Mouse (Mus musculus): ENCODE results near the gene Olfr1387. TPM values are rescaled to one million over a fixed set of nuclear protein-coding genes. Genes with fewer than 3 reads are reported as not detected.
"Not testable (repeated sequence)": the region's sequence is repeated elsewhere in the genome, so short reads cannot be mapped to it uniquely, and the experiment has no call there.

Gene Olfr1387
- not detected in 3 replicates for total RNA-seq (2017)

DNA sequence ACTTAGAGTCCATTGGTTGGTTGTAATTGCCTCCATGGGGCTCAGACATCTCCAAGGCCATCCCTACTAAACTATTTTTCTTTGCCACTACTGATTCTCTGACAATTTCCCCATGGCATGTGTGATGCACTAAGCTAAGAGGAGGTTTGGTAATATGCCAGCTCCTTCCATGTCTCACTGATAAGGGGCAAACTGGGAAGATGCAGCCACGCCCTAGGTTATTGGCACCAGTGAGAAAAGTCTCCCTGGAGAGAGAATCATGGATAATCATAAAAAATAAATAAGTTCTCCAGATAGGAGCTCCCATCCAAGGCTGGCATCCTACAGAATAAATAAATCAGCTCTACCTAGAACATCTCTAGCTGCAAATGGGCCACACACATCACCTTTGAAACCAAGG is at the start of gene Olfr1387:
Gene Olfr1387 (plus strand): TSS at position 301 of the 400 bp plus-strand sequence.
- no peak for ATAC-seq (replicated peaks; ENCODE audit: insufficient number of reproducible peaks, low FRiP score, low TSS enrichment, poor library complexity, severe bottlenecking)

DNA sequence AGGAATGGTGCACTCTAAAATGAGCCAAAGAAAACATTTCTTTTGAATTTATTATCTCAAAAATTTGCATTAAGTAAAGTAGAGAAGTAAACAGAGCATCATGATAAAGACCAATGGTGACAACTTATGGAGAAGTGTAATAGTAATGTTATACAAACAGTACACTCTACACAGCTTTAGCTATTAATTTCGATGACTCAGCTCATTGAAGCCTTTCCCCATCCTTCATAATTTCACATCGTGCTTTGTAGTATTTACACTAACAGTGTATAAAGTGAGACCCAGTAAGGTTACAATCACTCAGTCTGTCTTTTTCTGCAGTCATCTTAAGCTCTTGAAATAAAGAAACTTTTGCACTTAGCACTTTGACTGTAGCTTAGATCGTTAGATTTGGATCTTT is 48.4 kb upstream of the Olfr1387 start:
- ATAC-seq (replicated peaks; ENCODE audit: insufficient number of reproducible peaks, low FRiP score, low TSS enrichment, poor library complexity, severe bottlenecking), result no peak

DNA sequence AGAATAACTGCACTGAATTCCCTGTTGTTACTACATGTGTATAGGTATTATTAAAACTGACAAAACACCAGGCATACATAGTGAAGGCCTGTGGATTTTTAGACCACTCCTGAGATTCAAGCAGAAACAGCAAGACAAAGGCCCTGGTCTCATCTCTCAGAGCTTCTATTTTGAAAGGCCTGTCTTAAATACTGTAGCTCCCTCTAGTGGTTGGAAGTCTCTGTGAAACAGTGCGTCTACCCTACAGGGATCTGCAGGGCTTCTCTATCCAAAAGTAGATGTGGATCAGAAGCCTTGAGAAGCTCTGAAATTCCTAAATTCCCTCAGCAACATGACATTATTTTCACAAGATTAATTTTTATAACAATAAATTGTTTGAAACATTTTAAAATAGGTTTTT is 44.6 kb upstream of the Olfr1387 start:
- no peak for ATAC-seq (replicated peaks; ENCODE audit: insufficient number of reproducible peaks, low FRiP score, low TSS enrichment, poor library complexity, severe bottlenecking)

DNA sequence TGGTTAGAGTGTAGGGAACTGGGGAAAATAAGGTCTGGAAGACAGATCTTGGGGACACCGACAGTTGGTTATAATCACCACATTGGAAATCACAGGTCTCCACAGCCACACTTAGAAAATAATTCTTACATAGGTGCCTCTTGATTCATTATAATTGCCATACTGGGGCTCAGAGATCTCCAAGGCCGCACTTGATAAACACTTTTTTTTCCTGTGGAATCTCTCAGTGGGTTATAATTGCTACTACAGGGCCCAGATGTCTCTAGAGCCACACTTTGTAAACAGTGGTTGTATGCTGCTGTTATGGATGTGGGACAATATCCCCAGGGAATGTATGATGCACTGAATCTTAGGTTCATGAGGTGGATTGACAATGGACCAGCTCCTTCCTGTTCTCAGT is 32.4 kb upstream of the Olfr1387 start, which contains the start of gene Olfr1389:
Gene Olfr1389 (plus strand): TSS at position 301 of the 400 bp plus-strand sequence.
- no peak for ATAC-seq (replicated peaks; ENCODE audit: insufficient number of reproducible peaks, low FRiP score, low TSS enrichment, poor library complexity, severe bottlenecking)

DNA sequence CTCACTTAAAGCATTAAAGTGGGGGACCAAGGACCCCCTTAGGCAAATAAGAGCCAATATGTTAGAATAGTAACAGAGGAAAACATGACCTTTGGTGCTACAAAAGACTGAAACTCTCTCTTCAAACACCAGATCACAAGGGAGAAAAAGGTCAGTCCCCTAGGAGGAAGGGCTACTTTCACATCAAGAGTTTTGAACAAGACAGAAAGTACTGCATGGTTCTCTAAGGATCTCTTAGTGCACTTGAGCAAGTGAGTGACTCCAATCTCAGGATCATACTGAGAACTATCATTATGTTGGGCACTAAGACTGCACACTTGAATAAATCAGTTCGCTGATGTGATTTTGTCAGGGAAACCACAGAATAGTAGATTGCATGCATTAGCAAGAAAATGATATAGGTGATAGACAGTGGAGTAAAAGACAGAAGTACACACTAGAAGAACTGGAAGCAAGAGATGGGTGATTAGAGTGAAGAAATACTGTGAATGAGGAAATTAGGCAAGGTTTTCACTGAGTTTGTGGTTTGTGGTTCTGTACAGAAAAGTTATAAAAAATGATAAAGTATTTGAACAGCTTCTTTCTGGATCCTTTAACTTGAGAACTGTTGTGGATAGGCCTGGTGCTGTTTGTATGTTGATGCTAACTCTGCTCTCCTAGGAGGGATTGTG is 29.8 kb upstream of the Olfr1387 start:
- ATAC-seq (replicated peaks; ENCODE audit: insufficient number of reproducible peaks, low FRiP score, low TSS enrichment, poor library complexity, severe bottlenecking), result no peak

DNA sequence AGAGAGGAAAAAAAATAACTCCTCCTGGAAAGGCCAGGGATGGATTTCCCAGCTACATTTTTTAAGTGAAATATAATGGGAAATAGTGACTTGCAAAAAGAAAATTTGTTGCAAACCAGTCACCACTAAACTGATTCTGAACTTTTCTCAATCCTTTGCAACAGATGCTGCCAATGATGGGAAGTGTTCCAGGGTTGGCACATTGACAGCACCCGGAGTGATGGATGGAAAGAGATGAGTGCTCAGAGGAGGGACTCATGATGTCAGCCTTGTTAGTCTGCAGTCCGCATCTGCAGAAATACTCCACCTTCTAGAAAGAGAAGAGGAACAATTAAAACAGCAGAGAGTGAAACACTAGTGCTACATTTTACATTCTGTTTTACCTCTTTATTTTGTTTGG is 25.5 kb upstream of the Olfr1387 start:
- no peak for ATAC-seq (replicated peaks; ENCODE audit: insufficient number of reproducible peaks, low FRiP score, low TSS enrichment, poor library complexity, severe bottlenecking)

DNA sequence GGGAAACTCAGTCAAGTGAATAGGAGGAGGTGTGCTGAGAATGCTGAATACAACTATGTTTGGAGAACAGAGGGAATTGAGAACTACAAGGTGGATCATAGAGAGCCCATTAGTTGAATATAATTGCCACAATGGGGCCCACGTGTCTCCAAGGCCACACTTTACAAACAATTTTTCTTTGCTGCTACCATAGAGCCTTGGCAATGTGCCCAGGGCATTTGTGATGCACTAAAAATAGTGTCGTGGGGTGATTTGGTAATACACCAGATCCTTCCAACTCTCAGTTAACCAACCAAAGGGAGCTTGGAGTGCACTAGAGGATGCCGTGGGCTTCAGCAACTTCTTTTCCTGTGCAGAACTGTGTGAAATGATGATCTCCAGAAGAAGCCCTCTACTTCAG is 18.7 kb upstream of the Olfr1387 start, which contains the start of gene Olfr1388:
Gene Olfr1388 (plus strand): TSS at position 214 of the 400 bp plus-strand sequence.
- no peak for ATAC-seq (replicated peaks; ENCODE audit: insufficient number of reproducible peaks, low FRiP score, low TSS enrichment, poor library complexity, severe bottlenecking)

DNA sequence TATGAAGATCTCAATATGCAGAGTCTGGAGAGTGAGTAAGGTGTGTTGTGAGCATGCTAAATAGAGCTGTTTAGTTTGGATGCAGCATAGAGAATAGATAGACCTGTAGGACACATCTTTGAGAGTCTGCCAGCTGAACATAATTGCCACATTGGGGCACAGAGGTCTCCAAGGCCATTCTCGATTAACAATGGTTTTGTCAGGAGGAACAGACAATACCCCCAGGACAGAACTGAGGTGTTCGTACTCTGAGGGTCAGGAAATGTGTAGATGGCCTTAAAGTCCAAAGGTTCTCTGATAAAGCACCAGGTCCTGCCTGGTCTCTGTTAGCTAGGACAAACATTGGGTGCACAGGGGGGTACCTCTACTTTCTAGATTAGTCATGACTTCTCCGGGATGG is 9.6 kb downstream of the Olfr1387 start, which contains the start of gene Olfr1386:
Gene Olfr1386 (plus strand): TSS at position 301 of the 400 bp plus-strand sequence.
- not testable (repeated sequence) for ATAC-seq (replicated peaks; ENCODE audit: insufficient number of reproducible peaks, low FRiP score, low TSS enrichment, poor library complexity, severe bottlenecking)

DNA sequence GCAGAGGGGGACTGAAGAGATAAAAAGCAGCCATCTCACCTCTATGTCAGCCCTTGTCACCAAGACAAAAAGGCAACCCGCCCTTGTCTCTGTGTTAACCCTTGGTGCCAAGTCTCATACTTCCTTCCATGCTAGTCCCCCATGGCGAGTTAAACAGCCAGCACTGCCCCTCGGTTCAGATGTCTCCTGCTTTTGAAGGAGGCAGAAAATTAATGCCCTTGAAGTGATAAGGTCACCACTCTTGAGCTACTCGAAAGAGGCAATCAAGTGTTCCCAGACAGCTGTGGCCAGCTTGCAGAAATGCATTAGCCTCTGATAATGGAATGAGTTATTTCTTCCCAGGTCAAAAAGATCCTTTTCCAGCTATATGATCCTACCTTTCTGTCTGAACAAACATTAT is 30.8 kb downstream of the Olfr1387 start:
- ATAC-seq (replicated peaks; ENCODE audit: insufficient number of reproducible peaks, low FRiP score, low TSS enrichment, poor library complexity, severe bottlenecking), result no peak

DNA sequence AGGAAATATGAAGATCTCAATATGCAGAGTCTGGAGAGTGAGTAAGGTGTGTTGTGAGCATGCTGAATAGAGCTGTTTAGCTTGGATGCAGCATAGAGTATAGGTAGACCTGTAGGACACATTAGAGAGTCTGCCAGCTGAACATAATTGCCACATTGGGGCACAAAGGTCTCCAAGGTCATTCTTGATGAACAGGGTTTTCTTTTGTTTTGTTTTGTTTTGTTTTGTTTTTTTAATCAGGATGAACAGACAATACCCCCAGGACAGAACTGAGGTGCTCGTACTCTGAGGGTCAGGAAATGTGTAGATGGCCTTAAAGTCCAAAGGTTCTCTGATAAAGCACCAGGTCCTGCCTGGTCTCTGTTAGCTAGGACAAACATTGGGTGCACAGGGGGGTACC is 33.6 kb downstream of the Olfr1387 start, which contains the start of gene Olfr1385:
Gene Olfr1385 (plus strand): TSS at position 301 of the 400 bp plus-strand sequence.
- ATAC-seq (replicated peaks; ENCODE audit: insufficient number of reproducible peaks, low FRiP score, low TSS enrichment, poor library complexity, severe bottlenecking), result not testable (repeated sequence)

Other genes with a start within 250 kb of the Olfr1387 start
- gene Mgat1, start 211.2 kb upstream of the Olfr1387 start, total RNA-seq (2017), result 58.6 to 80.8 TPM (median 72.0 TPM) in 3 replicates
- 2.0 TPM in 1 of 3 replicates, not detected in the others for gene Olfr1393, start 177.0 kb upstream of the Olfr1387 start, total RNA-seq (2017)
- gene Olfr1392, start 170.1 kb upstream of the Olfr1387 start, total RNA-seq (2017), result not detected in 3 replicates
- not detected in 3 replicates for gene Olfr10, start 150.6 kb upstream of the Olfr1387 start, total RNA-seq (2017)
- not detected in 3 replicates for gene Olfr1391, start 132.6 kb upstream of the Olfr1387 start, total RNA-seq (2017)
- not detected in 3 replicates for gene Olfr1390, start 120.2 kb upstream of the Olfr1387 start, total RNA-seq (2017)
- not detected in 3 replicates for gene Olfr1389, start 32.3 kb upstream of the Olfr1387 start, total RNA-seq (2017)
- gene Olfr1388, start 18.7 kb upstream of the Olfr1387 start, total RNA-seq (2017), result 0.68 TPM in 1 of 3 replicates, not detected in the others
- gene Olfr1386, start 9.7 kb downstream of the Olfr1387 start, total RNA-seq (2017), result not detected in 3 replicates
- gene Olfr1385, start 33.7 kb downstream of the Olfr1387 start, total RNA-seq (2017), result not detected in 3 replicates
- gene Olfr1384, start 51.4 kb downstream of the Olfr1387 start, total RNA-seq (2017), result not detected in 3 replicates
- gene Olfr1383, start 64.3 kb downstream of the Olfr1387 start, total RNA-seq (2017), result not detected in 3 replicates
- 0.19 TPM in 1 of 3 replicates, not detected in the others for gene Olfr1382, start 72.9 kb downstream of the Olfr1387 start, total RNA-seq (2017)
- gene Olfr1381, start 88.1 kb downstream of the Olfr1387 start, total RNA-seq (2017), result not detected in 3 replicates
- gene Olfr1380, start 101.5 kb downstream of the Olfr1387 start, total RNA-seq (2017), result 0.32 TPM in 1 of 3 replicates, not detected in the others
- 0.48 TPM in 1 of 3 replicates, not detected in the others for gene Flt4, start 153.9 kb downstream of the Olfr1387 start, total RNA-seq (2017)
- not detected in 3 replicates for gene Scgb3a1, start 208.3 kb downstream of the Olfr1387 start, total RNA-seq (2017)

Measured in monocyte, adult 5-6 weeks (primary cell).